Mouse (Mus musculus) lung, postnatal 0 days (tissue): ENCODE measurements around the gene Lrrc36. TPM values are rescaled to one million over a fixed set of nuclear protein-coding genes. Genes with fewer than 3 reads are reported as not detected.

ENCODE experiments used
- ATAC-seq: fragments of 200-750 bp; cut with Nextera tagmentation; 2 replicates; pipeline ENCODE4 v1.8.0; 2017; ENCODE audit warnings: moderate library complexity
- DNase-seq: peaks from one replicate; pipeline ENCODE4 v3.0.0-alpha.2; 2016; ENCODE audit warnings: low spot score
- H3K27ac ChIP-seq: fragments of 300-500 bp; sonication (generic); 2 replicates; pipeline ENCODE4 v1.5.1; 2014; ENCODE audit warnings: antibody characterized with exemption, mild to moderate bottlenecking, low read length, mixed read lengths
- H3K27me3 ChIP-seq: fragments of 300-500 bp; sonication (generic); replicated peaks from 2 replicates; pipeline ENCODE4 v1.6.1; 2014; ENCODE audit warnings: low read length, mixed read lengths; ENCODE audit not compliant: insufficient read depth
- H3K36me3 ChIP-seq: fragments of 300-500 bp; sonication (generic); 2 replicates; pipeline ENCODE4 v1.6.1; 2014; ENCODE audit warnings: low read length, mixed read lengths; ENCODE audit not compliant: insufficient read depth
- H3K4me1 ChIP-seq: fragments of 300-500 bp; sonication (generic); 2 replicates; pipeline ENCODE4 v1.6.1; 2014; ENCODE audit warnings: antibody characterized with exemption, low read depth, low read length, mixed read lengths; ENCODE audit not compliant: insufficient read depth
- H3K4me2 ChIP-seq: fragments of 300-500 bp; sonication (generic); replicated peaks from 2 replicates; pipeline ENCODE4 v1.6.1; 2014; ENCODE audit warnings: low read depth, mild to moderate bottlenecking, low read length, moderate library complexity, mixed read lengths
- H3K4me3 ChIP-seq: fragments of 300-500 bp; sonication (generic); 2 replicates; pipeline ENCODE4 v1.5.1; 2014; ENCODE audit warnings: low read depth, low read length
- H3K9ac ChIP-seq: fragments of 300-500 bp; sonication (generic); replicated peaks from 2 replicates; pipeline ENCODE4 v1.6.1; 2014; ENCODE audit warnings: low read depth, mild to moderate bottlenecking
- H3K9me3 ChIP-seq: fragments of 300-500 bp; sonication (generic); 2 replicates; pipeline ENCODE4 v1.6.1; 2016; ENCODE audit warnings: low read length, mixed read lengths
- CTCF ChIP-seq: IDR thresholded peaks from 2 replicates; pipeline ENCODE4 v1.5.1; 2016; ENCODE audit warnings: antibody characterized with exemption, mild to moderate bottlenecking
- EP300 ChIP-seq: IDR thresholded peaks from 2 replicates; pipeline ENCODE4 v1.6.1; 2016; ENCODE audit warnings: antibody characterized with exemption, mild to moderate bottlenecking, control low read depth
- WGBS: fragments of 180-500 bp; shearing (Covaris S2); extraction: QIAGEN DNeasy Blood & Tissue Kit; methylation state at CpG from one replicate; pipeline ENCODE4 v1.1.7; 2014; 5-methylcytosine and 5-hydroxymethylcytosine counted together
- polyA plus RNA-seq: library from polyadenylated mRNA; unstranded; fragments of >200 nt; fragmentation: Nextera tagmentation; extraction: Ambion mirVana; gene quantifications from 2 replicates; pipeline ENCODE4 v1.2.1, GENCODE M21; 2015

Gene Lrrc36
- polyA plus RNA-seq, 1 experiment from 2014 or later, result 3.7 TPM

DNA sequence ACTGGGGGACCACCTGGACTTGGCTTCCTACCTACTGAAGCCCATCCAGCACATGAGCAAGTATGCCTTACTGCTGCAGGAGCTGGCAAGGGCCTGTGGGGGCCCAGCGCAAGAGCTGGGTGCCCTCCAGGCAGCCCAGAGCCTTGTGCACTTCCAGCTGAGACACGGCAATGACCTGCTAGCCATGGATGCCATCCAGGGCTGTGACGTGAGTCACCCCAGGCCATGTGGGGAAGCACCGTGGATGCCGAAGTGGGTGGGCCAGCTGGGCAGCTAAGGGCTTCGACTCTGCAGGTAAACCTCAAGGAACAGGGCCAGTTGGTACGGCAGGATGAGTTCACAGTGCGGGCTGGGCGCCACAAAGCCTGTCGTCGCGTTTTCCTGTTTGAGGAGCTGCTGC is 33.1 kb upstream of the Lrrc36 start:
- no peak for ATAC-seq
- H3K4me2 ChIP-seq, result no peak overlapping the region
- TF ChIP-seq EP300 (no peak), CTCF (no peak)
- no peaks in the 10 kb centered on the region for H3K27me3 ChIP-seq
- H3K27ac ChIP-seq, result no peak overlapping the region
- H3K9ac ChIP-seq, result no peak overlapping the region
- no peak for DNase-seq
- H3K4me1 ChIP-seq, result 0 out of 2 replicates have a peak, but pooled peaks cover 3% of the 10 kb centered on the region
- no peaks in the 10 kb centered on the region for H3K36me3 ChIP-seq
- WGBS, result 74% methylated on average over 12 of the region's 12 CpGs
- H3K4me3 ChIP-seq, result no peak overlapping the region
- H3K9me3 ChIP-seq, result no peaks in the 10 kb centered on the region

- Histone ChIP-seq H3K27me3 (no peaks in the 10 kb centered on the region), H3K4me2 (no peak overlapping the region), H3K4me1 (peaks cover under 1% of the 10 kb centered on the region; the same call in 1 of the 2 replicates), H3K27ac (no peak overlapping the region), H3K9me3 (no peaks in the 10 kb centered on the region), H3K36me3 (no peaks in the 10 kb centered on the region), H3K9ac (no peak overlapping the region), H3K4me3 (no peak overlapping the region)
- DNase-seq (no peak), ATAC-seq (no peak)
- 96% methylated on average over 2 of the region's 2 CpGs for WGBS
- TF ChIP-seq CTCF (peak; percentile 15; the same call in 1 of the 2 replicates), EP300 (no peak)
Observed at GRCm38 (mm10) chr8:105384070-105384469, 29.3 kb upstream of the Lrrc36 start.

DNA sequence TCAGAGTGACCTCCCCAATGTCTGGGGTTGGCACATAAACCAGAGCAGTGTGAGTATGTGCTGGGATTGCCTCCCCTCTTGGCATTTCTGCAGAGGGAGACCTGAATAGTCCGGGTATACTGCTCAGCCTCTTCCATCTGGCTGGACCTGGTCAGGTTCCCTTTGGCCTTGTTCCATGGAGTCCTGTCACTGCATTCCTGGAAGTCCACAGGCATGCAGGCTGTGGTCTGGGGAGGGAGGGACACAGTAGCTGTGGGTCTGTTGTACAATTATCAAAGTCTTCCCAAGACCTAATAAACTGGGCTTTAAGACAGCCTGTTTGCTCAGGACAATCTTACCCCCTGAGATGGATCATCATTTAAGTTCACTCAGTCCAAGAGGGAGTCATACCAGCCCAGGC is 26.2 kb upstream of the Lrrc36 start:
- no peaks in the 10 kb centered on the region for H3K36me3 ChIP-seq
- H3K9ac ChIP-seq, result no peak overlapping the region
- H3K9me3 ChIP-seq, result no peaks in the 10 kb centered on the region
- no peak overlapping the region for H3K4me2 ChIP-seq
- no peak overlapping the region for H3K27ac ChIP-seq
- 47% methylated on average over 1 of the region's 1 CpGs for WGBS
- ATAC-seq (peak; percentile 77; the same call in 1 of the 2 replicates), DNase-seq (peak; percentile 54)
- H3K27me3 ChIP-seq, result no peaks in the 10 kb centered on the region
- no peak for TF ChIP-seq CTCF
- TF ChIP-seq EP300, result no peak
- no peak overlapping the region for H3K4me3 ChIP-seq
- H3K4me1 ChIP-seq, result peaks cover 5% of the 10 kb centered on the region; the same call in 1 of the 2 replicates

DNA sequence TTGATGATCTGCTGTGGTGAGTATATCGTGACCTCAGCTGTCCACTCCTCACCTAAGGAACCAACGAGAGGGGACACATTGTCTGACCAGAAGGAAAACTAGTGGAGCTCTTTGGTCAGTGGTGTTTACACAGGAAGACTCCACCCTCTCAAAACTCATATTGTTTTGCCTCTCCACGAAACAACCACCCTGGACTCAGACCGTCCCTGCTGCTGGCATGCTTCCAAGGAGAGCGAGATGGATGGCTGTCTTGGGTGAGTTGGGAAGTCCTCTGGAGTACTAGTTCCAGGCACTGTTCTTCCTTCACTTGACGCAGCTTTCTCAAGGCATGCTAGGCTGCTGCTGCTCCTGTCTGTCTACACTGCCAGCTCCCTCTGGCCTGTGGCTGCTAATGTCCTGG is 24.3 kb upstream of the Lrrc36 start:
- 0 out of 2 replicates have a peak, but pooled peaks have one; percentile 31 for TF ChIP-seq EP300
- no peak for TF ChIP-seq CTCF
- no peaks in the 10 kb centered on the region for H3K9me3 ChIP-seq
- H3K36me3 ChIP-seq, result no peaks in the 10 kb centered on the region
- no peak overlapping the region for H3K4me2 ChIP-seq
- no peak overlapping the region for H3K27ac ChIP-seq
- DNase-seq (peak; percentile 56), ATAC-seq (peak; percentile 34)
- WGBS, result 22% methylated on average over 6 of the region's 6 CpGs
- H3K9ac ChIP-seq, result no peak overlapping the region
- no peaks in the 10 kb centered on the region for H3K27me3 ChIP-seq
- H3K4me3 ChIP-seq, result no peak overlapping the region
- H3K4me1 ChIP-seq, result peaks cover 8% of the 10 kb centered on the region

DNA sequence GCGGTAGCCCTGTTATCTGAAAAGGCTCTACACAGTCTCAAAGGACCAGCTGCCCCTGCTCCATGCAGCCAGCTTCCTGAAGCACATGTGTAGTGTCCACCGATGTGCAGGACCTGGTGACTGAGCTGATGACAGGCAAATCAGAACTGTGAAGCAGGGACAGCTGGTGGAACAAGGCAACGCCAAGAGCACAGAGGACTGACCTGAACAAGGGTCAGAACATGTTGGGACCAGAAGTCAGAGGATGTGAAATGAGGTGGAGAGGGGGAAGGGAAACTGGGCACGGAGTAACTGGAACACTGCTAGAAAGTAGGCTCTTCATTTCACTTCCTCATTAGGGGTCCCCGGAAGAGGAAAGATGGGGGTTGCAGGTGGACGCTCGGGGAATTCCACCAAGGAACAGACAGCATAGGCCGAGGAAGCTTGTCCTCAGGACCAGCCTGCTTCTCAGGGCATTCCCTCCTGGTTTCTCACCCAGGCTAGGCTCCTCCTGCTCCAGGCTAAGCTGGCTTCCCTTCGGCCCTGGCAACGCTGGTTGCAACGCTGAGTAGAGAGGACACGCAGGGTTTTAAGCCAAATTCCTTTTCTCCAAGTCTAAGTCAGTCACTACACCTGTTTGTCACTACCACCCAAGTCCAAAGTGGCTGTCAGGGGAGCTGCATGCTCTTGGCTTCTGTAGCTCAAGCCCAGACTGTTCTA is 20.1 kb upstream of the Lrrc36 start:
- no peak overlapping the region for H3K4me3 ChIP-seq
- no peaks in the 10 kb centered on the region for H3K36me3 ChIP-seq
- no peak overlapping the region for H3K4me2 ChIP-seq
- H3K4me1 ChIP-seq, result peaks cover 11% of the 10 kb centered on the region
- ATAC-seq (peak; percentile 37), DNase-seq (peak; percentile 51)
- no peak overlapping the region for H3K9ac ChIP-seq
- TF ChIP-seq EP300, result no peak; the same call in 1 of the 2 replicates
- TF ChIP-seq CTCF, result no peak
- WGBS, result 73% methylated on average over 11 of the region's 12 CpGs
- peak overlapping the region; percentile 72 for H3K27ac ChIP-seq
- no peaks in the 10 kb centered on the region for H3K9me3 ChIP-seq
- no peaks in the 10 kb centered on the region for H3K27me3 ChIP-seq

- no peaks in the 10 kb centered on the region for H3K27me3 ChIP-seq
- no peaks in the 10 kb centered on the region for H3K36me3 ChIP-seq
- H3K4me1 ChIP-seq, result peaks cover 11% of the 10 kb centered on the region
- DNase-seq (peak; percentile 91), ATAC-seq (peak; percentile 82)
- no peak overlapping the region for H3K4me2 ChIP-seq
- H3K9ac ChIP-seq, result no peak overlapping the region
- peak overlapping the region; percentile 72 for H3K27ac ChIP-seq
- no peak overlapping the region for H3K4me3 ChIP-seq
- peak; percentile 98 for TF ChIP-seq EP300
- TF ChIP-seq CTCF, result no peak
- no peaks in the 10 kb centered on the region for H3K9me3 ChIP-seq
- 45% methylated on average over 7 of the region's 7 CpGs for WGBS
Observed at GRCm38 (mm10) chr8:105393915-105394314, 19.5 kb upstream of the Lrrc36 start.
